Mouse (Mus musculus) liver, embryonic 12.5 days (tissue): ENCODE data around the gene Prss30. TPM values are rescaled to one million over a fixed set of nuclear protein-coding genes. Genes with fewer than 3 reads are reported as not detected.

Experiments
- ATAC-seq: fragments of 200-750 bp; cut with Nextera tagmentation; 2 replicates; pipeline ENCODE4 v1.8.0; 2017; ENCODE audit warnings: moderate number of reproducible peaks, mild to moderate bottlenecking, moderate library complexity
- H3K27ac ChIP-seq: fragments of 300-500 bp; sonication (generic); 2 replicates; pipeline ENCODE4 v1.5.1; 2016; ENCODE audit warnings: mild to moderate bottlenecking
- H3K27me3 ChIP-seq: fragments of 300-500 bp; sonication (generic); replicated peaks from 2 replicates; pipeline ENCODE4 v1.6.1; 2016; ENCODE audit warnings: mild to moderate bottlenecking, moderate library complexity
- H3K36me3 ChIP-seq: fragments of 300-500 bp; sonication (generic); 2 replicates; pipeline ENCODE4 v1.6.1; 2016; ENCODE audit warnings: mild to moderate bottlenecking, moderate library complexity
- H3K4me1 ChIP-seq: fragments of 300-500 bp; sonication (generic); 2 replicates; pipeline ENCODE4 v1.6.1; 2016
- H3K4me2 ChIP-seq: fragments of 300-500 bp; sonication (generic); 2 replicates; pipeline ENCODE4 v1.6.1; 2016; ENCODE audit warnings: mild to moderate bottlenecking, moderate library complexity
- H3K4me3 ChIP-seq: fragments of 300-500 bp; sonication (generic); 2 replicates; pipeline ENCODE4 v1.5.1; 2016; ENCODE audit warnings: mild to moderate bottlenecking, moderate library complexity
- H3K9ac ChIP-seq: fragments of 300-500 bp; sonication (generic); 2 replicates; pipeline ENCODE4 v1.6.1; 2016; ENCODE audit warnings: mild to moderate bottlenecking, moderate library complexity
- H3K9me3 ChIP-seq: fragments of 300-500 bp; sonication (generic); replicated peaks from 2 replicates; pipeline ENCODE4 v1.6.1; 2016; ENCODE audit warnings: mild to moderate bottlenecking, moderate library complexity
- WGBS: fragments of 180-500 bp; shearing (Covaris S2); methylation state at CpG from one replicate; pipeline ENCODE4 v1.1.7; 2016; ENCODE audit not compliant: insufficient replicate concordance; 5-methylcytosine and 5-hydroxymethylcytosine counted together
- polyA plus RNA-seq: library from polyadenylated mRNA; unstranded; fragments of >200 nt; fragmentation: Nextera tagmentation; extraction: Ambion mirVana; gene quantifications from 2 replicates; pipeline ENCODE4 v1.2.1, GENCODE M21; 2016

Gene Prss30
- polyA plus RNA-seq, 1 experiment from 2014 or later, result not detected

DNA sequence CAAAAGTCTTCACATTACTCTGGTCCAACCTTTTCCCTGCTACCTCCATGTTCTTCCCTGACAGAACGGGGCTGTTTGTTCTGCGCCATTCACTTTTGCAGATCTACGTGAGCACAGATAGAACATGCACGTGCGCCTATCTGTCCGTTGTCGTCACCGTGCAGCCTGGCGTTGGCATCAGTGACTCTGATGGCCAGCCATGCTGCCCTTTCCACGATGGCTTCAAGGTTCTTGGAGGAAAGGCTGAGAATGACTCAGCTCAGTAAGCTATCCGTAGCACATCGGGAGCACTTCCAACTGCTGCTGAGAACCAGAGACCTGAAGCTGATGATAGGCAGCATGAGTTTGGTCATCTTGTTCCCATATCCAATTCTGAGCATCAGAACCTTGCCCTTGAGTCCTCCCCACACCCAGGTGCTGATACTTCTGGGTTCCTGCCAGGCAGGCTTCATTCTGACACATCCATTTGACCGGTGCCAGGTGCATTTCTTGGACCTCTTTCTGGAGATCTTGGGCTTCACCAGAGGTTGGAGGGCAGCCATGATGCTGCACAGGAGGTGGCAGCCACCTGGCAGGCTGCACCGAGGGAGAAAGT is 23.8 kb upstream of the Prss30 start:
- WGBS, result 77% methylated on average over 14 of the region's 14 CpGs
- Histone ChIP-seq H3K27me3 (no peaks in the 10 kb centered on the region), H3K9me3 (no peaks in the 10 kb centered on the region), H3K4me1 (no peaks in the 10 kb centered on the region), H3K9ac (no peak overlapping the region), H3K4me3 (no peak overlapping the region), H3K27ac (no peak overlapping the region), H3K36me3 (no peaks in the 10 kb centered on the region), H3K4me2 (no peak overlapping the region)
- ATAC-seq, result no peak

DNA sequence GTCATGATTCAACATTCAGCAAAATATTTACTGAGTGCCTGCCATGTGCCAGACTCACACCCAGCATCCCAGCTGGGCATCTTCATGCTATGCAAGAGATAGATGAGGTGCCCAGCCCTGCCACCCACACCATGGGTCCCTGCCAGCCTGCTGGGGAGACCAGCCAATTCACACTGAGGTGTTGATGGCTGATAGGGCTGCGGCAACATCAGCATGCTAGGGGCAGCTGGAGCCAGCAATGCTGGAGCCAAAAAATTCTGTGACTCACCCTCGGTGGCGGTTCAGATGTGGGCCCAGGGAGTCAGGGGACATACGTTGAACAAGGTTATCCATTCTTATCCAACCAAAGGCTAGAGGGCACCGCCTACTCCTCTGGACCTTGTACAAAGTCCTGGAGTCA is 20.0 kb upstream of the Prss30 start:
- H3K27ac ChIP-seq, result no peak overlapping the region
- no peak overlapping the region for H3K9ac ChIP-seq
- no peaks in the 10 kb centered on the region for H3K36me3 ChIP-seq
- peaks cover 23% of the 10 kb centered on the region; the same call in 1 of the 2 replicates for H3K27me3 ChIP-seq
- H3K4me3 ChIP-seq, result no peak overlapping the region
- H3K9me3 ChIP-seq, result no peaks in the 10 kb centered on the region
- no peak for ATAC-seq
- WGBS, result 30% methylated on average over 5 of the region's 5 CpGs
- H3K4me2 ChIP-seq, result no peak overlapping the region
- no peaks in the 10 kb centered on the region for H3K4me1 ChIP-seq

DNA sequence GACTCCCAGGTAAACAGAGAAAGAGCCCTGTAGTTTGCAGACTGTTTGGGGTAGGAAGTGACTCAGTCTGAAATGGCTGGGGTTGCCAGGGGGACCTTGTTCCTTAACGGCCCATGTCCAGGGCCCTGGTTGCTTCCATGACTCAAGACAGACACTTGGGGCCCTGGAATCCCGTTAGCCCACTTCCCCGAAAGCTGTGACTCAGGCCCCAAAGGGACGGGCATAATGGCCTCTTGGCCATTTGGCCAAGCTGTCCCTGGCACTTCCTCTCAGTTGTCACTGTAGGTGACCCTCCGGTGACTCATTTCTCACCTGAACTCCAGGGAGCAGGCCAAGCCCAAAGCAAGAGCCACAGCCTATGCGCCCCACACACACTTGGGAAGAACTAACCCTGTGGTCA is 18.0 kb upstream of the Prss30 start:
- Histone ChIP-seq H3K9me3 (no peaks in the 10 kb centered on the region), H3K4me3 (no peak overlapping the region), H3K4me2 (no peak overlapping the region), H3K27ac (no peak overlapping the region), H3K36me3 (no peaks in the 10 kb centered on the region), H3K27me3 (peaks cover 37% of the 10 kb centered on the region), H3K9ac (no peak overlapping the region), H3K4me1 (peaks cover 5% of the 10 kb centered on the region; the same call in 1 of the 2 replicates)
- whole genome bisulfite sequencing, result 33% methylated on average over 6 of the region's 6 CpGs
- ATAC-seq, result no peak

DNA sequence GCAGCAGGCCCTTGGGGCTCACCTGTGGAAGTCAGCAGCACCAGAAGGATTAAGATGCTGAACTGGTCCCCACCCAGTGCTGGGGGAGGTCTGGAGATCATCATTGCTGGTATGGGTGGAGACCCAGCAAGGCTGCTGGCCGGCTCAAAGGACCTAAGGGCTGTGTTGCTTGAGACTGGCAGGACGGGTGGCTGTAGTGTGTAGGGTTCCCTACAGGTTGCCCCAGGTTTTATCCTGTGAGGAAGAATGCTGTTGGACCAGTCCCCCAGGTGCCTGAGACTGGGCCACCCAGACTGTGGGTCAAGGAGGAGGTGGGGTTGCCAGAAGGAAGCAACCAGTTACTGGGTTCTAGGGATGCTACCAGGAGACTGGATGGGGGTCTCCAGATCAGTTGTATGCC is 17.5 kb upstream of the Prss30 start, which contains the start of gene Prss22:
Gene Prss22 (minus strand): TSS at position 200 of the 400 bp plus-strand sequence.
- Histone ChIP-seq H3K4me1 (peaks cover 10% of the 10 kb centered on the region), H3K27ac (no peak within 1 kb of the TSS), H3K27me3 (peaks cover 37% of the 10 kb centered on the region), H3K36me3 (no peaks in the 10 kb centered on the region), H3K9ac (no peak within 1 kb of the TSS), H3K4me2 (no peak within 1 kb of the TSS), H3K9me3 (no peaks in the 10 kb centered on the region), H3K4me3 (no peak within 1 kb of the TSS)
- WGBS, result 42% methylated on average over 2 of the region's 2 CpGs
- ATAC-seq, result no peak

DNA sequence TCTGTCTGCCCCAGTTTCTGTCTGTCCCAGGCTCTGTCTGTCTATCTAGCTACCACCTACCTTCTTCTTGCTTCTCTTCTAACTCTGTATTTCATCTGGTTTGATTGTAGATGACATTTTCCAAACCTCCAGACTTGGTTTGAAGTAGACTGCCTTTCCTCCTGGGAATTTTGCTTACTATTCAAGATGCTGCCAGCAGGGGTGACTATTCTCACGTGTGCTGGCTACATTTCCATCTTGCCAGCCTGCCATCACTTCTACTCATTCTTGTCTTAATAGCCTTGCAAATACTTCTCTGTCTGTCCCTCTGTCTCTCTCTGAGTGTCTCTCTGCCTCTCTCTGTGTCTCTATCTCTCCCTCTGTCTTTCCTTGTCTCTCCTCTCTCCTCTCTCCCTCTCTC is 15.1 kb upstream of the Prss30 start:
- H3K4me2 ChIP-seq, result no peak overlapping the region
- H3K27ac ChIP-seq, result no peak overlapping the region
- H3K9ac ChIP-seq, result no peak overlapping the region
- H3K4me1 ChIP-seq, result peaks cover 10% of the 10 kb centered on the region
- ATAC-seq, result no peak
- no peaks in the 10 kb centered on the region for H3K9me3 ChIP-seq
- H3K27me3 ChIP-seq, result peaks cover 37% of the 10 kb centered on the region
- no peak overlapping the region for H3K4me3 ChIP-seq
- no peaks in the 10 kb centered on the region for H3K36me3 ChIP-seq
- 21% methylated on average over 1 of the region's 1 CpGs for WGBS

DNA sequence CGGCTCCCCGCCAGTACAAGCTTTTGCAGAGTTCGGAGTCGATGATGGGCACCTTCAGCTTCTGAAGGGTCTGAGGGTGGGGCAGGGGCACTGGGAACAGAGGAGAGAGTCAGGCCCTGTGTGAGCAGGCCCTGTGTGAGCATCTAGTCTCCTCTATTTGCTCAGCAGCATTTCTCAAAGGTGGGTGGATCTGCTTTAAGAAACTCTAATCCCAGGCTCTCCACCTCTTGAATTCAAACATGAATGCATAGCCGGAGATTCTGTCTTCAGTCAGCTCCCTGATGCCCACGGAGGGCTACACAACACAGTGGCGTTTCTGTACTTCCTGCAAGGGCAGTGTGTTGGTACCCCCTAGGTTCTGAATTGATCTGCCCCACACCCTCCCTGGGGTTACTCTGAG is 14.3 kb upstream of the Prss30 start:
- no peak for ATAC-seq
- no peaks in the 10 kb centered on the region for H3K9me3 ChIP-seq
- peaks cover 10% of the 10 kb centered on the region for H3K4me1 ChIP-seq
- H3K4me2 ChIP-seq, result no peak overlapping the region
- H3K4me3 ChIP-seq, result no peak overlapping the region
- peaks cover 39% of the 10 kb centered on the region for H3K27me3 ChIP-seq
- no peak overlapping the region for H3K9ac ChIP-seq
- H3K36me3 ChIP-seq, result no peaks in the 10 kb centered on the region
- 62% methylated on average over 7 of the region's 7 CpGs for WGBS
- H3K27ac ChIP-seq, result no peak overlapping the region

DNA sequence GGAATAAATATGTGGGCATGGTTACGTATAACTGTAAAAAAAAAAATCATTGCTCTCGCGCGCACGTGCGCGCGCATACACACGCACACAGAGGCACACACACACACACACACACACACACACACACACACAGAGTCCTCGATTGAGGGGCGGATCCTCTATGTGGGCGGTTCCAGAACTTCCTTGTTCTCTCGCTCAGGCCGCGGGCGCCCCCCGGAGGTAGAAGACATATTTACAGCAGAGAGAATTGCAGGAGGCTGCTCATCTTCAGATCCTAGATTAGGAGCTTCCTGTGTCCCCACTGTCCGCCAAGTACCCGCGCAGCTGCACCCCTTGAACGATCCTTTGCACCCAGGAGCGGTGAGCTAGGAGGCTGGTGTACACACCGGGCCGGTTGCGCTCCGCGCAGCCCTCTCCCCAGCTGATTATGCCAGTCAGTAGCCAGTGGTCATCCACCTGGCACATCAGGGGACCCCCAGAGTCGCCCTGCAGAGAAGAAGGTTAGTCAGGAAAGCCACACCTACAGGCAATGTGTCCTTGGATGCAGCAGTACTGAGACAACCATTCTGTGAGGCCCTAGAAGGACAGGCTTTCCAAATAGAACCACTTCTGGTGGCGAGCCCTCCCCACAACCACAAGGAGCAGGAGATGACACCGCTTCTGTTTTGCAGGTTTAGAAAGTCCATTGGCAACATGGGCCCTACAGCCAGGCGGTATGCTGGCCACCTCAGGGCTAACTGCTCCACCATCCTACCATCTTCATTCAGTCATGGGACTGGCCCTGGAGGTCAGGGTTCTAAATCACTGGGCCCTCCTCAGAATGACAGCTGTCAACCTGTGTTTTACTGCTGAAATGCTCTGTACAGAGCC is 13.4 kb upstream of the Prss30 start:
- ATAC-seq, result peak; percentile 67
- Histone ChIP-seq H3K9ac (no peak overlapping the region), H3K4me2 (peak overlapping the region; percentile 42), H3K4me1 (peaks cover 10% of the 10 kb centered on the region), H3K27ac (no peak overlapping the region), H3K4me3 (no peak overlapping the region), H3K36me3 (no peaks in the 10 kb centered on the region), H3K9me3 (no peaks in the 10 kb centered on the region), H3K27me3 (peaks cover 39% of the 10 kb centered on the region)
- 8% methylated on average over 31 of the region's 31 CpGs for WGBS

DNA sequence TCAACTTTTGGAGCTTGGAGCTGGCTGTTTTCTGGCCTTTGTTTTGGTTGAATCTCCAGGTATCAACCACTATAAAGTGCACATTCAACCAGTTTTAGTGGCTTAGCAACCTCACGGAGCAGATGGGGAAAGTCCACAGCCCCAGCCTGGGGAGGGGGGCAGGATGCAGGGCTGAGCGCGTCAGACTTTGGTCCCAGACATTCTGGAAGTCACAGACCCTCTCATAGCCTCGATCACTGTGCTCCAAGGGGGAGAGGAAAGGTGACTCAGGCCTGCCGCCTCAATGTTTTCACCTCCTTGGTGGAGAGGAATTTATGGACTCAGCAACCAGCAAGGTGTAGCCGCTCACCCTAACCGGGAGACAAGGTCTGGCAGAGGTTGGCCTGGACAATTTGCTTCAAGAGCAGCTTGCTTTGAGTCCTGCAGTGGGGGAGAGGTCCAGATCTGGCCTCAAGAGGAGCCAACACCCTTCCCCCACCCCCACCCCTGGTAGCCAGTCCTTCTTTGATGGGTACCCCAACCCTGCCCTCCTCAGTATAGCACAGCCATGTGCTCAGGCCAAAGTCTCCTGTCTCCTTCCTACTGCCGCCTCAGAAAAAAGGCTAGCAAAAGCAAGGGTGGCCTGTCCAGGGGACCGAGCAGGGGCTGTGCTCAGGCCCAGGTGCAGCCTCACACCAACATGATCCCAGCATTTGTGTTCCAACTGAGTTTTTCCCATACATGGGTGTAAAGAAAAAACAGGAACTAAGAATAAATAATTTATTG is 12.6 kb upstream of the Prss30 start:
- WGBS, result 68% methylated on average over 9 of the region's 9 CpGs
- Histone ChIP-seq H3K4me3 (no peak overlapping the region), H3K36me3 (no peaks in the 10 kb centered on the region)

DNA sequence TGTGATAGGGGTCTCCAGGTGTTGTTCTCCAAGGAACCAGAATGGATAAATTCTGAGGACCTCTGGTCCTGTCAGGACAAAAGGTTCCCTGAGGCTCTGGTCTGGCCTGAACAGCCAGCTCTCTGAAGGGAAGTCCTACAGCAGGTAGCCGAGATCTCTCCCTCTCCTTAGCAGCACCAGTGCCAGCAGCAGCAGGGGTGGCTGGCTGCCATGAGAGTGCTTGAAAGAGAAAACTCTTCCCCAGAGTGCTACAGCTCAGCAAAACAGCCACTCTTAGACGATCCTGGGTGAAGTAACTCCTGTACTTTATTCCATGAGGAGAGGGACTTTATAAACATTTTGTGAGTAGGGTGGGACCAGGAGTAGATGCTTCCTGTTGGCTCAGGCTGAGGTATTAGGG is 9.4 kb upstream of the Prss30 start:
- Histone ChIP-seq H3K27ac (no peak overlapping the region), H3K9ac (no peak overlapping the region), H3K27me3 (peaks cover 24% of the 10 kb centered on the region), H3K4me1 (peaks cover 10% of the 10 kb centered on the region), H3K9me3 (no peaks in the 10 kb centered on the region), H3K4me2 (no peak overlapping the region), H3K4me3 (no peak overlapping the region), H3K36me3 (no peaks in the 10 kb centered on the region)
- no peak for ATAC-seq
- WGBS, result 44% methylated on average over 2 of the region's 2 CpGs

More for the DNA sequence above, 12.6 kb upstream of the Prss30 start:
- H3K27ac ChIP-seq, result no peak overlapping the region
- peaks cover 39% of the 10 kb centered on the region for H3K27me3 ChIP-seq
- peaks cover 10% of the 10 kb centered on the region for H3K4me1 ChIP-seq
- peak; percentile 23; the same call in 1 of the 2 replicates for ATAC-seq
- no peak overlapping the region for H3K9ac ChIP-seq
- H3K9me3 ChIP-seq, result no peaks in the 10 kb centered on the region
- H3K4me2 ChIP-seq, result peak overlapping the region; percentile 42

DNA sequence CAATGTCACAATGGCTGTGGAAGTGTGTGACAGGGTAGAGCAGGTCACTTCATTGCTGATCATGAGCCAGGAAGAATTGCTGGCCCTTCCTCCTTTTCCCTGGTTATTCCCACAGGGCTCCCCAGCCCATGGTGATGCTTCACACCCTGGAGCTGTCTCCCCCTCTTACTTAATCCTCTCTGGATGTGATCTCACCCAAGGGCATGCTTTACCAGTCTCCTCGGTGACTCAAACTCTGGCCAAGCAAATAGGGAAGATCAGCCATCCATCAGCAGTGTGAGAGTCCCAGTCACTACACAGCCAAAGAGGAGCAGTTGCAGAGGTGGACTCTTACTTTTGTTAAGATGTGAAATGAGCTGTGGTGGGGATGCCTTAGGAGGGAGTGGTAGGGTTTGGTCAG is 4.6 kb upstream of the Prss30 start:
- Histone ChIP-seq H3K9me3 (no peaks in the 10 kb centered on the region), H3K4me2 (no peak overlapping the region), H3K27me3 (peaks cover 15% of the 10 kb centered on the region; the same call in 1 of the 2 replicates), H3K36me3 (no peaks in the 10 kb centered on the region), H3K4me1 (no peaks in the 10 kb centered on the region), H3K4me3 (no peak overlapping the region), H3K9ac (no peak overlapping the region), H3K27ac (no peak overlapping the region)
- WGBS, result 61% methylated on average over 1 of the region's 1 CpGs
- ATAC-seq, result no peak

DNA sequence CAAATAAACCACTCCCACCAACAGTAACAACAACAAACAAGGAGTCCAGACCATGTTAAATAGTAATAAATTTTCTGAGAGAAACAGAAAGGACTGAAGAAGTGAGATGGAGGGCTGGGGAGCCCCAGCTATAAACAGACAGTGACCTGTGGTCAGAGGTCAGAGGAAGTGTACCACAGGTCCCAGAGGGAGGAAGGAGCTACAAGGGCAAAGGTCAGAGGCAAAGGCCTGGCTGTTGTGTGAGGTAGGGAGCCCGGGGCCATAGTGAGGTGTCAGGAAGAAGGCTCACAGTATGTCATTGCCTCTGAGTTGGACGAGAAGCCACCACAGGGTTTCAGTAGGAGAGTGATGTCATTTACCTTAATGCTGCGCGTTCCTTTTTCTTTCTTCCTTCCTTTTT is 2.5 kb upstream of the Prss30 start:
- WGBS, result 45% methylated on average over 4 of the region's 4 CpGs
- H3K4me1 ChIP-seq, result no peaks in the 10 kb centered on the region
- H3K4me3 ChIP-seq, result no peak overlapping the region
- no peak overlapping the region for H3K9ac ChIP-seq
- no peaks in the 10 kb centered on the region for H3K9me3 ChIP-seq
- no peak overlapping the region for H3K27ac ChIP-seq
- no peak for ATAC-seq
- no peaks in the 10 kb centered on the region for H3K36me3 ChIP-seq
- no peak overlapping the region for H3K4me2 ChIP-seq
- H3K27me3 ChIP-seq, result 0 out of 2 replicates have a peak, but pooled peaks cover 3% of the 10 kb centered on the region

DNA sequence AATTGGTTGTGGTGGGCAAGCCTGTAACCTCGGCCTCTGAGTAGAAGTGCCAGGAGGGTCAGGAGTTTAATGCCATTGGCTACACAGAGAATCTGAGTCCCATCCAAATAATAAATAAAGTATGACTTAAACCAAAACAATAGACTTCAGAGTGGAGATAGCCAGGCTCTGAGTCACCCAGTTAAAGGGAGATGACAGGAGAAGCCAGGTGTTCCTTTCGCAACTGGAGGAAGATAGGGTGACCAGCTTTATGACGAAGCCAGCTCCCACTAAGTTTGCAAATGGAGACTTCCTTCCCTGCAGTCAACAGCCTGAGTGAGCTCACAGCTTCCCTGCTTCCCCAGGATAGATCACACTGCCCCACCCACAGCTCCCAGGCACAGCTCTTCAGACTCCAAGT is 895 bp downstream of the Prss30 start:
- ATAC-seq, result no peak
- Histone ChIP-seq H3K27ac (no peak overlapping the region), H3K9ac (no peak overlapping the region), H3K36me3 (no peaks in the 10 kb centered on the region), H3K4me2 (no peak overlapping the region), H3K27me3 (no peaks in the 10 kb centered on the region), H3K9me3 (no peaks in the 10 kb centered on the region), H3K4me1 (no peaks in the 10 kb centered on the region), H3K4me3 (no peak overlapping the region)
- WGBS, result 58% methylated on average over 3 of the region's 3 CpGs
